Mouse (Mus musculus) liver, adult 2 months (tissue): ENCODE measurements at regions not wholly inside any gene's neighbourhood (a gene's known extent, or its start where the extent isn't known, plus 50 kb on each side); places are given as distances from the start of the nearest gene placed in this dataset.
"Not testable (repeated sequence)": the region's sequence is repeated elsewhere in the genome, so short reads cannot be mapped to it uniquely, and the experiment has no call there.

ENCODE experiments used
- DNase-seq: peaks from one replicate; pipeline ENCODE4 v3.0.0-alpha.2; 2011; ENCODE audit warnings: low read depth, low spot score; ENCODE audit errors: extremely low read depth
- H3K27ac ChIP-seq: fragments of 200-500 bp; replicated peaks from 2 replicates; pipeline ENCODE4 v1.5.1; 2012; ENCODE audit warnings: low read depth, mild to moderate bottlenecking, control low read depth, inconsistent platforms, low read length; ENCODE audit not compliant: insufficient read depth
- H3K27me3 ChIP-seq: fragments of 200-500 bp; 2 replicates; pipeline ENCODE4 v1.6.1; 2012; ENCODE audit warnings: mild to moderate bottlenecking, moderate library complexity, low read length, inconsistent platforms; ENCODE audit not compliant: control insufficient read depth, insufficient read depth
- H3K36me3 ChIP-seq: fragments of 200-500 bp; 2 replicates; pipeline ENCODE4 v1.6.1; 2012; ENCODE audit warnings: low read length, inconsistent platforms; ENCODE audit not compliant: control insufficient read depth, insufficient read depth
- H3K4me1 ChIP-seq: fragments of 200-500 bp; 2 replicates; pipeline ENCODE4 v1.6.1; 2011; ENCODE audit warnings: low read length; ENCODE audit not compliant: control insufficient read depth, insufficient read depth
- H3K4me3 ChIP-seq: fragments of 200-500 bp; 2 replicates; pipeline ENCODE4 v1.5.1; 2011; ENCODE audit warnings: low read depth, mild to moderate bottlenecking, control low read depth, low read length, moderate library complexity; ENCODE audit not compliant: insufficient read depth
- H3K79me2 ChIP-seq: fragments of 200-500 bp; 2 replicates; pipeline ENCODE4 v1.6.1; 2012; ENCODE audit warnings: inconsistent platforms, mild to moderate bottlenecking, low read length, moderate library complexity; ENCODE audit not compliant: control insufficient read depth, insufficient read depth
- H3K9ac ChIP-seq: fragments of 200-500 bp; 2 replicates; pipeline ENCODE4 v1.6.1; 2012; ENCODE audit warnings: low read depth, mild to moderate bottlenecking, control low read depth, inconsistent platforms, low read length
- CTCF ChIP-seq: fragments of 200-500 bp; IDR thresholded peaks from 2 replicates; pipeline ENCODE4 v1.5.1; 2011; ENCODE audit warnings: low read depth, low read length, control low read depth
- POLR2A ChIP-seq: fragments of 200-500 bp; IDR thresholded peaks from 2 replicates; pipeline ENCODE4 v1.6.1; 2011; ENCODE audit warnings: low read length, control low read depth; ENCODE audit not compliant: insufficient read depth; ENCODE audit errors: extremely low read depth
- WGBS: fragments of 180-500 bp; shearing (Covaris S2); methylation state at CpG from one replicate; pipeline ENCODE4 v1.1.7; 2018; 5-methylcytosine and 5-hydroxymethylcytosine counted together

- H3K9ac ChIP-seq: peak overlapping the region; percentile 89
- H3K4me1 ChIP-seq: no peaks in the 10 kb centered on the region
- H3K27ac ChIP-seq: peak overlapping the region; percentile 94
- TF ChIP-seq POLR2A (no peak), CTCF (peak; percentile 77)
- no peaks in the 10 kb centered on the region for H3K27me3 ChIP-seq
- peak overlapping the region; percentile 99 for H3K4me3 ChIP-seq
- H3K79me2 ChIP-seq: no peaks in the 10 kb centered on the region
- no peaks in the 10 kb centered on the region for H3K36me3 ChIP-seq
- under 1% methylated on average over 46 of the region's 46 CpGs for WGBS
- peak; percentile 91 for DNase-seq
Observed at GRCm38 (mm10) chr1:7397807-7398446, 2590.2 kb downstream of the Gm37988 start.

- Histone ChIP-seq H3K36me3 (no peaks in the 10 kb centered on the region), H3K4me1 (no peaks in the 10 kb centered on the region), H3K9ac (peak overlapping the region; percentile 89), H3K4me3 (peak overlapping the region; percentile 99), H3K27ac (no peak overlapping the region), H3K79me2 (no peaks in the 10 kb centered on the region), H3K27me3 (no peaks in the 10 kb centered on the region)
- 49% methylated on average over 14 of the region's 14 CpGs for WGBS
- no peak for DNase-seq
- TF ChIP-seq POLR2A (no peak), CTCF (no peak)
Observed at GRCm38 (mm10) chr1:7398678-7399218, 2591.1 kb downstream of the Gm37988 start.

GRCm38 (mm10) chr1:7405651-7406050 lies 2598.0 kb downstream of the Gm37988 start:
- not testable (repeated sequence) for H3K4me3 ChIP-seq, H3K27ac ChIP-seq, H3K4me1 ChIP-seq, H3K36me3 ChIP-seq, DNase-seq, H3K27me3 ChIP-seq, H3K79me2 ChIP-seq, H3K9ac ChIP-seq
- 62% methylated on average over 5 of the region's 5 CpGs for WGBS

- H3K27ac ChIP-seq: no peak overlapping the region
- H3K4me1 ChIP-seq: no peaks in the 10 kb centered on the region
- no peak overlapping the region for H3K4me3 ChIP-seq
- no peaks in the 10 kb centered on the region for H3K79me2 ChIP-seq
- WGBS: 82% methylated on average over 1 of the region's 1 CpGs
- no peak overlapping the region for H3K9ac ChIP-seq
- DNase-seq: no peak
- TF ChIP-seq CTCF (no peak), POLR2A (no peak)
- no peaks in the 10 kb centered on the region for H3K27me3 ChIP-seq
- H3K36me3 ChIP-seq: no peaks in the 10 kb centered on the region
Observed at GRCm38 (mm10) chr1:7414444-7414843, 2606.8 kb downstream of the Gm37988 start.

- Histone ChIP-seq H3K9ac (no peak overlapping the region), H3K4me3 (no peak overlapping the region), H3K27me3 (no peaks in the 10 kb centered on the region), H3K79me2 (no peaks in the 10 kb centered on the region), H3K36me3 (no peaks in the 10 kb centered on the region), H3K4me1 (no peaks in the 10 kb centered on the region), H3K27ac (no peak overlapping the region)
- 82% methylated on average over 3 of the region's 3 CpGs for WGBS
- TF ChIP-seq CTCF (no peak), POLR2A (no peak)
- no peak for DNase-seq
Observed at GRCm38 (mm10) chr1:7451660-7452155, 2644.0 kb downstream of the Gm37988 start.

GRCm38 (mm10) chr1:7454931-7455330 lies 2647.2 kb downstream of the Gm37988 start:
- Histone ChIP-seq H3K79me2 (no peaks in the 10 kb centered on the region), H3K9ac (no peak overlapping the region), H3K36me3 (no peaks in the 10 kb centered on the region), H3K27me3 (no peaks in the 10 kb centered on the region), H3K4me1 (no peaks in the 10 kb centered on the region), H3K4me3 (no peak overlapping the region), H3K27ac (no peak overlapping the region)
- DNase-seq: no peak
- 55% methylated on average over 2 of the region's 2 CpGs for WGBS
- no peak for TF ChIP-seq CTCF
- no peak for TF ChIP-seq POLR2A
